Mouse (Mus musculus): ENCODE data around the gene Itga7.

DNA sequence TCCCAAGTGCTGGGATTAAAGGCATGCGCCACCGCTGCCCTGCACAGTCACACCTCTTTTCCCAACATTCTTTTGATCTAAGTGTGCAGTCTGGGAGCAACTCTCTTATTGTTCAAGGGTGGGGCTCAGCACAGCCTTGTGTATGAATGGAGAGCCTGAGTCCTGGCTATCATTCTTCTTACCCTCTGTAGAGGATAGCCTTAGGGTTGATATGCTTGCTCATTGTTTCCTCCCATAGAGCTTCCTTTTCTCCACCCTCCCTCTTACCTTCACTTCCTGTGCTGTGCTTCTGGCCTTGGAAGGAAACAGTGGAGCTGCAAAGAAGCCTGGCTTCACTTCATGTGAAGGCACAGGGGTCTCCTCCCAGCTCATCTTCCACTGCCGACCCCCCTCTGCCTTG, 32.9 kb upstream of the Itga7 start, which contains the start of gene Cd63:
- TF ChIP-seq MAFK (IDR thresholded peaks at IDR 0.05; ENCODE audit: insufficient read depth, low read depth, low read length), result no peak
- no peak for TF ChIP-seq ZNF384 (IDR thresholded peaks at IDR 0.05; ENCODE audit: low read depth, low read length)
- no peak for TF ChIP-seq CHD2 (IDR thresholded peaks at IDR 0.05; ENCODE audit: low read depth, low read length)
